Mouse (Mus musculus) ES-Bruce4 (cell line): ENCODE measurements around the gene Ube2h.

Experiments
- CTCF ChIP-seq: IDR thresholded peaks from one replicate; pipeline ENCODE4 v1.8.1; 2011; ENCODE audit warnings: low read depth, low read length
- EP300 ChIP-seq: IDR thresholded peaks from 2 replicates; pipeline ENCODE4 v1.6.1; 2011; ENCODE audit warnings: low read depth, low read length; ENCODE audit not compliant: insufficient read depth
- POLR2A ChIP-seq: IDR thresholded peaks from one replicate; pipeline ENCODE4 v1.8.1; 2011; ENCODE audit warnings: low read length; ENCODE audit not compliant: insufficient read depth

DNA sequence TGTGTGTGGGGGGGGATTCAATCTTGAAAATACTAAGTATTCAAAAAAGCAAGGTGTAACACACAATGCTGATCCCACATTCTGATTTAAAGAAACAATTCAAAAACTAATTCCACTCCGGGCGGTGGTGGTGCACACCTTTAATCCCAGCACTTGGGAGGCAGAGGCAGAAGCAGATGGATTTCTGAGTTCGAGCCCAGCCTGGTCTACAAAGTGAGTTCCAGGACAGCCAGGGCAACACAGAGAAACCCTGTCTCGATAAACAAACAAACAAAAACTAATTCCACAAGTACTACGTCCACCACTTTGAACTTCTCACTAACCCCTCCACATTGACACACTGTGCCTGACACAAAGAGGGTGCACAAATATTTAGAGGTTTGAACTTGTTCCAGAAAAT lies 4.7 kb downstream of the Ube2h start:
- no peak for TF ChIP-seq CTCF
- TF ChIP-seq EP300, result no peak
- TF ChIP-seq POLR2A, result no peak
